Comparison of ENCODE assay signal across 17 mouse cellular contexts in genomic region chr2:122315372-122315771, GRCm38 (mm10). TPM values are rescaled to one million over a fixed set of nuclear protein-coding genes. Genes with fewer than 3 reads are reported as not detected.
DNase-seq lines count a peak whose midpoint lies in the region; ATAC-seq and TF ChIP-seq lines count a peak whose summit lies in the region.
"Had no signal": no experiment of that assay in that cellular context is flagged by ENCODE, and none has a peak within 500 bp of the region (broad histone marks: within the 10 kb centered on the region; RNA-seq: fewer than 3 reads in every experiment).

Gene Duox1, plus strand, starts transcription at chr2:122315672.

- no peak within 1 kb of the TSS for H3K9ac ChIP-seq in stomach, embryonic 16.5 days (ENCODE audit: low read length)
- no peak within 1 kb of the TSS for H3K9ac ChIP-seq in stomach, postnatal 0 days (ENCODE audit: low read length)

- no peaks in the 10 kb centered on the region; the same call in 1 of the 2 replicates for H3K4me1 ChIP-seq in stomach, embryonic 16.5 days (ENCODE audit: control insufficient read depth, insufficient read depth, low read length)
- H3K4me1 ChIP-seq in stomach, postnatal 0 days (replicated peaks; ENCODE audit: control insufficient read depth, insufficient read depth): no peaks in the 10 kb centered on the region; the same call in 1 of the 2 replicates

- ATAC-seq in stomach, embryonic 16.5 days (ENCODE audit: insufficient read depth, low FRiP score): no peak
- ATAC-seq in stomach, postnatal 0 days (ENCODE audit: low FRiP score, low TSS enrichment): no peak
- ATAC-seq: activated CD4-positive, CD25-positive, alpha-beta regulatory T cell, adult 4 months; CD4-positive, CD25-positive, alpha-beta regulatory T cell, adult 4 months; Patski had no signal

- H3K27me3 ChIP-seq in stomach, embryonic 16.5 days (ENCODE audit: control insufficient read depth, insufficient read depth, low read length): peaks cover 25% of the 10 kb centered on the region
- no peaks in the 10 kb centered on the region for H3K27me3 ChIP-seq in stomach, postnatal 0 days (ENCODE audit: control insufficient read depth, insufficient read depth, low read length)
- H3K27me3 ChIP-seq: Patski had no signal

- no peak within 1 kb of the TSS for H3K4me3 ChIP-seq in stomach, embryonic 16.5 days (replicated peaks; ENCODE audit: low read length)
- H3K4me3 ChIP-seq in stomach, postnatal 0 days (ENCODE audit: low read depth, low read length): no peak within 1 kb of the TSS

- TF ChIP-seq EP300 in stomach, postnatal 0 days (optimal IDR thresholded peaks at IDR 0.05): no peak

- no peak for DNase-seq in stomach, postnatal 0 days (ENCODE audit: low spot score)
- DNase-seq: adrenal gland, adult 2 months; adrenal gland, adult 8-10 months; adrenal gland, postnatal 10 days; adrenal gland, postnatal 14 days; adrenal gland, postnatal 25 days; adrenal gland, postnatal 36 days; B cell, adult 2 months; cerebellum, adult 11 months; cerebellum, adult 11-12 months; cerebellum, adult 18-20 months; cerebellum, adult 2 months had no signal

- H3K27ac ChIP-seq in stomach, embryonic 16.5 days (ENCODE audit: low read length): no peak within 1 kb of the TSS
- H3K27ac ChIP-seq in stomach, postnatal 0 days (replicated peaks): no peak within 1 kb of the TSS

- 86% methylated on average over 7 of the region's 7 CpGs for WGBS in stomach, embryonic 16.5 days
- 87% methylated on average over 7 of the region's 7 CpGs for WGBS in stomach, postnatal 0 days

- no peaks in the 10 kb centered on the region for H3K36me3 ChIP-seq in stomach, embryonic 16.5 days (ENCODE audit: control insufficient read depth, insufficient read depth, low read length)
- no peaks in the 10 kb centered on the region for H3K36me3 ChIP-seq in stomach, postnatal 0 days (ENCODE audit: control insufficient read depth, insufficient read depth, low read length)
- H3K36me3 ChIP-seq: G1E had no signal

- no peaks in the 10 kb centered on the region for H3K9me3 ChIP-seq in stomach, embryonic 16.5 days (replicated peaks; ENCODE audit: control insufficient read depth, low read length)
- no peaks in the 10 kb centered on the region for H3K9me3 ChIP-seq in stomach, postnatal 0 days (ENCODE audit: control insufficient read depth, low read length)
- H3K9me3 ChIP-seq: G1E had no signal

- H3K4me2 ChIP-seq in stomach, embryonic 16.5 days (ENCODE audit: low read depth, low read length): 0 out of 2 replicates have a peak within 1 kb of the TSS, but pooled peaks have one; percentile 48
- H3K4me2 ChIP-seq in stomach, postnatal 0 days (replicated peaks; ENCODE audit: low read depth): no peak within 1 kb of the TSS

- no peak for TF ChIP-seq CTCF in stomach, postnatal 0 days (IDR thresholded peaks at IDR 0.05; ENCODE audit: low read depth)

RNA-seq across cellular contexts. Expression of gene Duox1, which starts in this region (rescaled TPM):
- 2.7 and 4.3 TPM in 2 replicates for polyA plus RNA-seq in stomach, embryonic 16.5 days (2015; fragmentation: Nextera tagmentation; extraction: Ambion mirVana)
- polyA plus RNA-seq in stomach, postnatal 0 days (2015; fragmentation: Nextera tagmentation; extraction: Ambion mirVana): 3.5 and 4.3 TPM in 2 replicates
- polyA plus RNA-seq: activated CD4-positive, CD25-positive, alpha-beta regulatory T cell, adult 4 months; CD4-positive, CD25-positive, alpha-beta regulatory T cell, adult 4 months; G1E had no signal
